Comparison of ENCODE assay signal across 8 mouse cellular contexts in the genomic region with DNA sequence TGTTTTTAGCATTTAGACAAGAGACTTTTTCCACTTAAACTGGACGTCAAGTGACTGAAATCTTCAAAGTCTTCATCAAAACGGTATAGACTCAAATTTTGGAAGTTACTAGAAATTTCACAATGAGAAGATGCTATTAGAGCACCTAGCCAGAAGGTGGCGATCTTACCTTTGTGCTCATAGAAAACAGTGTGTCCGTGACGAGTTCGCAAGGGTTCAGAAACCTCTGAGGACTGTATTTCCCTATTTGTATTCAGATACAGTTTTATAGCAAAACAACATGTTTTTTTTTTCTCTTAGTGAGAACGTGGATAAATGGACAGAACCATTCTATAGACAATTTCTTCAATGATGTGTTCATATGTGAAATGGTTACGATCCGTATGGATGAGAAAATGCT. TPM values are rescaled to one million over a fixed set of nuclear protein-coding genes. Genes with fewer than 3 reads are reported as not detected.
DNase-seq lines count a peak whose midpoint lies in the region; ATAC-seq and TF ChIP-seq lines count a peak whose summit lies in the region.

No protein-coding gene starts in this region.

- no peak overlapping the region for H3K27ac ChIP-seq in kidney, embryonic 15.5 days

- H3K4me2 ChIP-seq in kidney, embryonic 15.5 days, result no peak overlapping the region

- no peaks in the 10 kb centered on the region for H3K36me3 ChIP-seq in kidney, embryonic 15.5 days

- TF ChIP-seq CTCF in Patski (IDR thresholded peaks at IDR 0.05), result peak; percentile 64

- H3K4me3 ChIP-seq in kidney, embryonic 15.5 days (replicated peaks), result no peak overlapping the region

- in situ Hi-C loops in Patski (cut with MboI; ENCODE audit: low pct_unique_long_range_greater_than_20kb), result no loop called here

- peak; percentile 3 for DNase-seq in kidney, adult 11 months
- DNase-seq in CD4-positive helper T cell, adult 2 months (ENCODE audit: low read depth, low spot score), result peak; percentile 65
- peak; percentile 9 for DNase-seq in Patski (ENCODE audit: low read depth, low spot score)
- peak; percentile 74 for DNase-seq in embryo, embryonic 11 days
- peak; percentile 32 to 53 for DNase-seq in kidney, postnatal 4 days
- peak; percentile 4 to 41 for DNase-seq in natural killer cell, adult 2 months (ENCODE audit: low spot score in 2 of 2)
- no peak for DNase-seq in spleen, adult 12 weeks (ENCODE audit: low spot score)

- no peaks in the 10 kb centered on the region for H3K9me3 ChIP-seq in kidney, embryonic 15.5 days (replicated peaks)

- ATAC-seq in kidney, embryonic 15.5 days (replicated peaks; ENCODE audit: low FRiP score), result no peak
- no peak for ATAC-seq in Patski

- H3K27me3 ChIP-seq in kidney, embryonic 15.5 days, result no peaks in the 10 kb centered on the region
- peaks cover 8% of the 10 kb centered on the region for H3K27me3 ChIP-seq in Patski

- WGBS in kidney, embryonic 15.5 days, result 40% methylated on average over 9 of the region's 9 CpGs

- no peak overlapping the region for H3K9ac ChIP-seq in kidney, embryonic 15.5 days

- peaks cover 13% of the 10 kb centered on the region; the same call in 1 of the 2 replicates for H3K4me1 ChIP-seq in kidney, embryonic 15.5 days

- POLR2A ChIA-PET in Patski (lab: Charles Lee), result no interaction called here

- CTCF ChIA-PET in Patski (lab: Charles Lee), result interaction anchor here (0.7 to 1.1 kb wide), 2 partner anchors 14 to 15 kb away, joined by 3 to 4 read pairs; no protein-coding TSS in a partner anchor

RNA-seq across cellular contexts. Expression of a gene that starts 37.3 kb away (rescaled TPM):
- not detected in 2 replicates for polyA plus RNA-seq in kidney, embryonic 15.5 days (2015; fragmentation: Nextera tagmentation; extraction: Ambion mirVana)
- polyA plus RNA-seq in Patski (2021), result not detected
